Mouse (Mus musculus) MN1 (cell line): ENCODE measurements around the gene Fgfr2.

ENCODE experiments used
- DNase-seq: peaks from one replicate; pipeline ENCODE4 v3.0.0-alpha.2; 2016; ENCODE audit warnings: low spot score

Fgfr2 gene

DNA sequence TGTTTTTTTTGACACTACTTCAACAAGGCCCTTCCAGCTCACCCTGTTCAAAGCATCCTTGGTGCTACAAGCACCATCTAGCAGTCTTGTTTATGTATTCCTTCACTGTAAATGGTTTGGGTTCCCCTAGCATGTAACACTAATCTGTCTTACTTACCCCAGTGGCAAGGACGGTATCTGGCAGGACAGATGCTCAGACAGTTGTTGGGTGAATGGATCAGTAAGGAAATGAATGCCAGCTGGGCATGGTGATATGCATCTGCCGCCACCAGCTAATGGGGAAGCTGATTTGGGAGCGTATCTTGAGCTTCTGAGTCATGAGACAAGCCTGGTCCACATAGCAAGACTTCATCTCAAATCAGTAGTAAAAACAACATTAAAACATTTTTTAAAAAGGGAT lies 2744.8 kb downstream of the Fgfr2 start:
- DNase-seq: no peak

DNA sequence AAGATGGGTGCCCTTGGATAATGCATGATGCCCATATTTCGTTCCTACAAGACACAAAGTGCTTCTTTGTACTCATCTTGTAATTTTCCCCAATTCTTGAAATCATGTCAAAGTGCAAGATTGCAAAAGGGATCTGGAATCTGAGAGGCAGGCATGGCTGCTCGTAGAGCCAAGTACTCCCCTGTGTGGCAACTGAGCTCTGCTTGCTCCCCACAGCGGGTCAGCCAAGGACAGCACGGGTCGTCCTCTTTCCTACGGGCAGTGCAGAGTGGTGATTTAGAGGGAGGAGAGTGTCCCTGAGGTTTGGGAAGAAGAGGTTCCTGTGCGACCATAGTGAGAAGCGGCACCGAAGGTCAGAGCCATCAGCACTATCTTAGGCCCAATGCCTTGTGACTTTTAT lies 2748.8 kb downstream of the Fgfr2 start:
- no peak for DNase-seq

DNA sequence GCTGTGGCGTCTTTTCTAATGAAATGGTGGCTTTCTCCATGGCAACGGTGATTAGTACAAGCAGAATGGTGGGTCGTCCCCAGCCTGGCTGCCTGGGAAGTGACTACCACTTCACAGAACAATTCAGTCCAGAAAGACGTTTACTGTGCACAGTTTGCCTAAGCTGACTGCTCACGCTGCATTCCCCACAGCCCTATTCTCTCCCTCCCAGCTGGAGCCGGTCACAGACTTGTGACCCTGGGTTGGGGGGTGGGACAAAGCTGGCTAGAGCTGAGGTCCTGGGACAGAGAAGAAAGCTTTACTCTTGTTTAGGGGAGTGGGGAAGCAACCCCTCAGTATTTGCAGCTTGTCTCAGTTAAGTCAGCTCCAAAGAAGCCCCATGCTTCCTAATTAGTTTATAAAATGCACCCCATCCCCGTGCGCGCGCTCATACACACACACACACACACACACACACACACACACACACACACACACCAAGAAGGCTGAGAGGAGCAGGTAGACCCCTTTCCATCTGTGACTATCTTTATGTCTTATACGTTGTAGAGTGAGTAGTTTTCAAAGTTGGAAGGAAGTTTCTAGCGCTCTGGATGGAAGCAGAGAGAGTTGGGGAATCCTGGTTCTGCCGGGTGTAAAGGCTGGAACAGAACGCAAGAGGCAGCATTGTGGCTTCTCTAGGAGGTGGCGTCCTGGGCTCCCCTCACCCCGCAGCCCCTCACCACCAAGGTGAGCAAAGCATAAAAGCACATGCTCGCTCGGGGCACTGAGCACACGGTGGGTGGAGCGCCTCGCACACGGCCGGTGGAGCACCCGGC lies 2754.1 kb downstream of the Fgfr2 start:
- no peak for DNase-seq

DNA sequence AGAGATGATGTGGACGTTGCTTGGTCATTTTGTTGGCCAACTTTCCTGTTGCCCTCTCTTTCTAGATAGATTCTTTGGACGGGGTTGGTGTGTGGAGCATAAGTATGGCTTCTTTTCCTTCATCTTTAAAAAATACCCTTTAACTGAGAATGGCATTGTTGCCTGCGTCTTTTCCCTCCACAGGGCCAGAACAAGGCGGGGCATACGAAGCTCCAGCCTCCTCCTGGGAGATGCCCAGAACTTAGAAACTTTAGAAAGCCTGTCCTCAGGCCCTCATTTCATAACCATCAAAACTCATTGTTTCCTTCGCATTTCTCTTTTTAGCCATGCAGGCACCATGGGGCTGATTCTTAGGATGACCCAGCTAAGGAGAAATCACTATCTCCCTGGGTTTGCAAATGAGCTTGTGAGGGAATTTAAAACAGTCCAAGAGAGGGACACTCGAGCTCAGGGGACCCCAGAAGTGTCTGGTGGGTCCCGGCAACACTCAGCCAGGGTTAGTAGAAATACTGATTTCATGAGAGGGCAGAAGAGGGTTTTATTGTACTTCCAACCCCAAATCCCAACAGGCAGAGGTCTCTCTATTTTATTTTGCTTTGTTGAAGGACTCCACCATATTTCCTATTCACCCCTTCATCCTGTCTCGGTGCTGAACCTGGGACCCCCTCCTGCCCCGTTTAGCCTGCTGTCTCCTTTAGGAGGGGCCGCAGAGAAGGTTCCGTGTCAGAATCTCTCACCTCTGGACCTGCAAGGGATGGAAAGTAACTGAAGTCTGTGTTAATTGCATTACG lies 2754.9 kb downstream of the Fgfr2 start:
- no peak for DNase-seq

DNA sequence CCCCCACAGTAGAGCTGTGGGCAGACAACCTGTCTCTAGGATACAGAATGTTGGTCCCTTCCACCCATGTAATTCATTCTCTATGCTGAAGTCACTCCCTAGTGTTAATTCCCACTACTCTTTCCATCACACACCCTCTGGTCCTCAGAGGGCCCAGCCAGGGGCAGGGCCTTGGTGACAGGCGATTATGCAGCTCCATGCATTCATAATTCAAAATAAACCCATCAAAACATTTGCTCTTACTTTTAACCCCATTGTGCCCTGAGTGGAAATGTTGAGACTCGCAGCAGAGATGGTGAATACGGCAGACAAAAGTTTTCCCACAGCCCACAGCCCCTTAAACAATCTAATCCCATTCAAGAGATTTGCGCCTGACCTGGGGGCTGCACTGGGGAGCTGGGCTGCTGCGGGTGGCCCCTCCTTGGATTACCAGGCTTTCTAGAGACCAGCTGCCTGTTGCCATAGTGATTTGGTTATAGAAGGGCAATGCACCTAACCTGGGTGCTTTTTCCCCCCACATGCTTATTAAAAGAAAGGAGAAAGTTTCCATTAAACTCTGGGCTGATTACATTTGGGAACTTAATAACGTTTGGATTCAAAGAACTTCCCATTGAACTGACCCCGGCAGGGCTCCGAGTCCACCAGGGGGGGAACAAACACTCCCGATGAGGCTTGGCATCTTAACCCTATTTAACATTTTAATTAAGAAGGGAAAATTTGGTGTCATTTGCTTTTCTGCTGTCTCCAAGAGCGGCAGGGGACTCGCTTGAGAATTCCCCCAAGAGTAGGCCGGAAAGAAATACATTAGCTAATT lies 2755.7 kb downstream of the Fgfr2 start:
- DNase-seq: no peak

GRCm38 (mm10) chr7:130365711-130366110 lies 2757.4 kb downstream of the Fgfr2 start:
- DNase-seq: no peak

- DNase-seq: no peak
Measured at GRCm38 (mm10) chr7:130340412-130341152, 2782.6 kb downstream of the Fgfr2 start.

DNA sequence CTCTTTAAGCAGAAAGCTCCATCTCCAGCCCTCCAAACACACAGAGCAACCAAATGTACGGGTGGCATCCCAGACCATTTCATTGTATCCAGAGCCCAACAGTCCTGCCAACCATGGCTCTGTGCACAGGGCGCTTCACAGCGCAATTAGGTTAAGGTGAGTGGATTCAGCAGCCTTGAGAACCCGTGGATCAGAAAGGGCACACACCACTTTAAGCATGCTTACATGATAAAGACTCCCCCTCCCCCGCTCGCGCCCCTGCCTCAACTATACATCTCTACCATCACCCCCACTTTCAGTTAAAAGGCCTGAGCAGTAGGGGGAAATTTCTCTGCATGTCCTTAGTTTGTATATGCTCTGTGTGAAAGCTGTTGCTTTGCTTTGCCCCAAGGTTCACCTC lies 2785.5 kb downstream of the Fgfr2 start:
- no peak for DNase-seq

- no peak for DNase-seq
Measured at GRCm38 (mm10) chr7:130335440-130336051, 2787.6 kb downstream of the Fgfr2 start.

- no peak for DNase-seq
Measured at GRCm38 (mm10) chr7:130332515-130333220, 2790.5 kb downstream of the Fgfr2 start.

DNA sequence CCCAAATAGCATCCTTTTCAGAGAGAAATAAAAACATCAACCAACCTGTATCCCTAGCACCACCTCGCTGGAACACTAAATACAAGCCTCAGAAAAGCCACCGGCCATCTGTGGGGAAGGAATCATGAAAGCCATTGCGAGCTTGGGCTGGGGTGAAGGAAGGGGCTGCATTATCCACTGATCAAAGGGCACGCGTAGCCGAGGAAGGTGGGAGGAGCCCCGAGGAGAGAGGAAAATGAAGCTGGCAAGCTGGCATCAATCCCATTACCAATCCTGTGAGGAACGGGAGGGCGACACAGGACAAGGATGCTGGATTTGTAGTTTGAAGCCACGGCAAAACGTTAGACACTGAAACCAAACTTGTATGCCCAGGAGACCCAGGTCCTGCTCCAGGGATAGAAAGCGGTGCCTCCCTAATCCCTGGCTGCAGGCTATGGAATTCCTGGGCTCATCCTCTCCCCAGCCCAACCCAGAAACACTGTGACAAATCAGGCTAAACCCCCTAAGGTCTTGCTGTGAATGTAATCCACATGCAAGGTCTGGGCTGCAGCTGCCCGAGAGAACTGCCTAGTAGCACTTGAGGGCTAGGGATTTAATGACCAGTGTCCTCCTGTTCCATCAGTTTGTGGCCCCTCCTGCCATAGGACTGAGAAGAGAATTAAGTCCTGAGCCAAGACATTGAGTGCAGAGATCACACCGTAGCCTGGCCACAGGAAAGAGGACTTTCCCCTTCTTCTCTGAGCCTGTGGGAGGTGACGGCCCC lies 2795.4 kb downstream of the Fgfr2 start:
- no peak for DNase-seq

GRCm38 (mm10) chr7:130325983-130326433 lies 2797.1 kb downstream of the Fgfr2 start:
- DNase-seq: no peak

GRCm38 (mm10) chr7:130324716-130325401 lies 2798.3 kb downstream of the Fgfr2 start:
- DNase-seq: no peak

DNA sequence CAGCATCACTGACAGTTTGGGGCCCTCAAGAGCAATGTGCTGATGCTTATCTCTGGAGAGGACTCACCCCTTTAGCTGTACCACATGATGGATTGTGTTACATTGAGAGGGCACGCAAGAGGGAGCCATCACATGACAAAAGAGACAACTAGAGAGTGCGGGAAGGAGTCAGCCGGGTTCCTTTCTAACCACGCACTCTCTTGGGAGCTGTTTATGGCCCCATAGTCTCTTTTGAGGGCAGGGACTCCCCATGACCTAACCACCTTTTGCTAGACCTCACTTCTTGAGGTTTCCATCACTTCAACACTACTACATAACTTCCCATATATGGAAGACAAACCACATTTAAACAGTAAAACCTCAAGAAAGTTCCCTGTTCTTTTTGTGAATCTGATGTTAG lies 2799.4 kb downstream of the Fgfr2 start:
- DNase-seq: no peak

DNA sequence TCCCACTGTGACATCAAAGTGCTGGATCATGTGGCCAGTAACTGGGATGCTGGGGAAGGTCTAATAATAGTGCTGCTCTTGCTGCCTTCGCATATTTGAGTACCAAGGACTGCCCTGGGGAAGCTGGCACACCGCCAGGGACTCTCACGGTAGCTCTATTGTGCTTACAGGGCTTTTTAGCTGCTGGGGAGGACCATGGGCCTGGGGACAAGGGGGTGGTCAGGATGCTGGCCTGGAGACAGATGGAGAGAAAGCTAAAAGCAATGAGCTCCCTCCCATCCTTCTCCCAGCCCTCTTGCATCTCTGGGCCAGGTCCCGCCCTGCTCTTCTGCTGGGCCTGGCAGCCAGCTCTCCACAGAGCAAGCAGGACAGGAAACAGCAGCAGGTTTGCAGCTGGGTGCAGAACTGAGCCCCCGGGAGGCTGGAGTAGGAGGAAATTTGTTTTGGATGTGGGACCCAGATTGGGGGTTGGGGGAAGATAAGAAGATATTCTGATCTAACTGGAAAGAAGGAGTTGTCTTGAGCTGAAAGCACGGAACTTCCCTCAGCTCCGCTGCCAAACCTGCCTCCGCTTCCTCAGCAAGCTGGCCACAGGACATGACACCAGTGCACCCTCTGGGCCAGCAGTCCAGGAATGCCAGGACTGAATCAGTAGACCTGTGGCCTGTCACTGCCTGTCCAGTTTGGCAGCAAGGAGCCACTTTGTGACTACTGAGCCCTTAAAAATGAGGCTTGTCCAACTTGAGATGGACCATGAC lies 2803.2 kb downstream of the Fgfr2 start:
- DNase-seq: no peak

DNA sequence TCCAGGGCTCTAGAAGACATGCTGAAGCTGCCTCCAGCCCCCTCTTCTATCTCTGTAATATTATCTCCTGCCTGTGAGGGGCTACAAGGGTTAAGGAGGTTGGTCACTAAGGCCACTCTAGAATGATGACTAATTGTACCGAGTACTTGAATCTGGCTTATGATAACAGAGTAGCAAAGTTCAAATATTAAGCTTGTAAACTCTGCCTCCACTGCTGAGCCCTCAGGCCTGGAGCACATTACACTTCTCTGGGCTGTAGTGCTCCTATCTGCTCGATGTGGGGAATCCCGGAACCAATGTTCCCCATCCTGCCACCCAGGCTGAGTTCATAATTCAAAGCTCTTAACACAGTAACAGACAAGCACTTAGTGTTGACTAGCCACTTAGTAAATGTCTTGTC lies 2806.9 kb downstream of the Fgfr2 start:
- DNase-seq: no peak

DNA sequence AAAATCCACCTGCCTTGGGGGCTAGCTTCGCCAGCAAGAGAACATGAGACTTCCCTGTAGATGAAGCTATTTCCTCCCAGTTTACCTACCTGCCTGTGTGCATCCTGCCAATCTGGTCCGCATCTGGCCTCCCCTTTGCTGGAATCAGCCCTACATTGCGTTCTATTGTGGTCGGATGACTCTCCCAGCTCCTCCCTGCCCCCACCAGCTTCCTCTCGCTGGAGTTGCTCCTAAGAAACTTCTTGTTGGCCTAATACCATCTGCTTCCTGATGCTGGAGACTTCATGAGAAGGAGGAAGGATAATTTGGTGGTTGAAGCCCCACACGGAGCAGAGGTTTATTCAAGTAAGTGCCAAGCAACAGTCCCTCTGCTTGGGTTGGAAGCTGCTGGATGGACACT lies 2807.9 kb downstream of the Fgfr2 start:
- no peak for DNase-seq

GRCm38 (mm10) chr7:130314658-130315057 lies 2808.5 kb downstream of the Fgfr2 start:
- no peak for DNase-seq

GRCm38 (mm10) chr7:130311362-130311761 lies 2811.8 kb downstream of the Fgfr2 start:
- no peak for DNase-seq
